Mouse (Mus musculus): ENCODE results near the gene Fads6.

Fads6 gene

DNA sequence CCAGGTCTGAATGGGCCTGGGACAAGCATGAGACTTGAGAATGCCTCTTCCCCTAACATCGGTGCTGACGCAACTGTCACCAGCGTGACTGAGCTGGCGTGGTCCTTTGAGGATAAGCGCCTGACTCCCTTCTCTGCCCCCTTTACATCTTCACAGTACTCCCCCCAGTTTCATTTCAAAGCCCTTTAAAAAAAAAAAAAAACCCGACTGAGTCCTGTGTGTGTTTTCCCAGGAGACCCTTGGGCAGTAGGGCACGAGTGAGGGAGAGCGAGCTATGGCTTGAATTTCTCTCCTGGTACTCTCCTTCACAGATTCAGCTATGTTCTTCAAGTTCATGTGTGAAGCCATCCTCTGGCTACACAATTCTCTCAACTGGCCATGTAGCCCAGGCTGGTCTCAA is 697 bp upstream of the Fads6 start:
- DNase-seq = no peak

- peak; percentile 53 for DNase-seq
Observed at GRCm38 (mm10) chr11:115296471-115297210, 822 bp downstream of the Fads6 start.

DNA sequence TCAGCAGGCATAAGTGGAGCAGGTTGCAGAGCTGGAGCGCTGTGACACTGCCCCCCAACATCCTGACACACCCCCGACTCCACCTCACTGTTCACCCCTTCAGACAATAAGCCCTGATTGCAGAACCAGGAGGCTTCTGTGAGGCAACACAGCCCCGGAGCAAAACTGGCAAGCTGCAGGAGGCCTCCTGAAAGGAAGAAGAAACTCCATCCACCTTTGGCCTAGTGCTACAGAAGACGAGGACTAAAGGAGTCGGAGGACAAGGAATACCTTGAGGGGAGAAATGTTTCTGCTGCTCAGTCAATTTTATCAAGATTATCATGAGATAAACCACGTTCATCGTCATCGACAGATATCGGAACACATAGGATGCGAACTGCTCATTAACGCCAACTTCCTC is 1.5 kb downstream of the Fads6 start:
- no peak for DNase-seq

GRCm38 (mm10) chr11:115292631-115293375 is 4.7 kb downstream of the Fads6 start:
- peak; percentile 57 for DNase-seq

- no peak for DNase-seq
Observed at GRCm38 (mm10) chr11:115291503-115291902, 6.0 kb downstream of the Fads6 start.

DNA sequence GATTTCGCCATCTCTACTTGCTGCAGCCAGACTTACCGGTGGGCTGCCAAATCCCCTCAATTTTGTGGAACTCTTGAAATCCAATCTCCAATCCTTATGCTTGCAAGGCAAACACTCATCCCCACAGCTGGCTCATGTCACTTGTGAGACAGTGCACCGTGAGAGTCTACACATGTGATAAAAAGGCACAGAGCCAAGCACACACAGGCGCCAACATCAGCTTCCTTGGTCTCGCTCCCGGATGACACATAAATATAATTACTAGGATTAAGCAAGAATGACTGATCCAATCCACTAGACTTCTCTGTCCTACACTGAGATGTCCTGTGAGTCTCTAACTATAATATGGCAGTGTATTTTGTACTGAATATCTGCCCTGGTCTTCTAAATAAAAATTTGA is 6.5 kb downstream of the Fads6 start:
- peak; percentile 66 for DNase-seq

GRCm38 (mm10) chr11:115290314-115290713 is 7.1 kb downstream of the Fads6 start:
- no peak for DNase-seq

- no peak for DNase-seq
Observed at GRCm38 (mm10) chr11:115289885-115290284, 7.6 kb downstream of the Fads6 start.

- DNase-seq = no peak
Observed at GRCm38 (mm10) chr11:115288305-115288704, 9.2 kb downstream of the Fads6 start.

DNA sequence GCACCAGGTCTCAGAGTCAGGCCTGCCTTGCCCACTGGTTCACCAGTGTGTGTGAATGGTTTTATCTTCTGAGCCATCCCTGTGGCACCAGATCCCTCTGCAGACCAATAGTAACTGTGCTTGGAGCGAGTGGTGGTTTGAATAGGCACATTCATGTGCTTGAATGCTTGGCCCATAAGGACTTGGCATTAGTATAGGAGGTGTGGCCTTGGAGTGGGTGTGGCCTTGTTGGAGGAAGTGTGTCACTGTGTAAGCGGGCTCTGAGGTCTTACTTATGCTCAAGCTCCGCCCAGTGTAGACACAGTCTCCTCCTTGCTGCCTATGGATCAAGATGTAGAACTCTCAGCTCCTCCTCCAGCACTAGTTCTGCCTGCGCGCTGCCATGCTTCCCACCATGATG is 10.1 kb downstream of the Fads6 start:
- DNase-seq = no peak

GRCm38 (mm10) chr11:115286201-115286993 is 11.1 kb downstream of the Fads6 start:
- no peak for DNase-seq

DNA sequence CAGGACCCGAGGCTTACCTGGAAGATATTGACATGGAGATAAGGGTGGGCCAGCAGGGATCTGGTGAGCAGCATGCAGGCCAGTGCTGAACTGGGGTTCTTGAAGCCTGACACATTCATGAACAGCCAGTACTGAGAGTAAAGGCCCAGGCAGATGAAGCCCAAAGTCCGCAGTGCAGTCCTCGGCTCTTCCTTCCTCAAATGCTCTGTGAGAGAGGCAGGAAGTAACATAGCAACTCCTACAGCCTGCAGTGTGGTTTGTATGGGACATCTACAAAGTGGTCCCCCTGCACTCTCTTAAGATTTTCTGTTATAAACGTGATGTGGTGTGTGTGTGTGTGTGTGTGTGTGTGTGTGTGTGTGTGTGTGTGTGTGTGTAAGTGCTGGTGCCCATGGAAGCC is 12.2 kb downstream of the Fads6 start:
- no peak for DNase-seq

- no peak for DNase-seq
Observed at GRCm38 (mm10) chr11:115283891-115284620, 13.4 kb downstream of the Fads6 start.

GRCm38 (mm10) chr11:115283486-115283765 is 14.0 kb downstream of the Fads6 start:
- no peak for DNase-seq

GRCm38 (mm10) chr11:115282723-115283485 is 14.6 kb downstream of the Fads6 start:
- no peak for DNase-seq

DNA sequence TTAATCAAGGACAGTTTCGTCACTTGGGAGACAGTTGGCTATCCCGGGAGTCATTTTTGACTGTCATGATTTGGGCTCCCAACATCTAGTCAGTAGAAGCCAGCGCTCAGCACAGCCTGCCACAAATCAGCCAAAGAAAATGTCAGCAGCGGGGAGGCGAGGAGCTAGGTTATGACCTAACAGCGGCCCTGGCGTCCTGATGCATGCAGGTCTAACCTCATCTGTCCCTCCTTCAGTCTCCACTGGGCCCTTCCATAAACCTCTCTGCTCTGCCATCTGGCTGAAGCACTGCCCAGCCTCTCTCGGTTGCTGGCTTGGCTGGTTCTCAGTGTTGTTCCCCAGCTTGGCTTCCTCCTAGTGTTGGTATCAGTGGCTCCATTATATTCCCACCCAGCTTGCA is 15.2 kb downstream of the Fads6 start:
- no peak for DNase-seq

- no peak for DNase-seq
Observed at GRCm38 (mm10) chr11:115279726-115280125, 17.7 kb downstream of the Fads6 start.

GRCm38 (mm10) chr11:115278176-115278575 is 19.3 kb downstream of the Fads6 start:
- no peak for DNase-seq

DNA sequence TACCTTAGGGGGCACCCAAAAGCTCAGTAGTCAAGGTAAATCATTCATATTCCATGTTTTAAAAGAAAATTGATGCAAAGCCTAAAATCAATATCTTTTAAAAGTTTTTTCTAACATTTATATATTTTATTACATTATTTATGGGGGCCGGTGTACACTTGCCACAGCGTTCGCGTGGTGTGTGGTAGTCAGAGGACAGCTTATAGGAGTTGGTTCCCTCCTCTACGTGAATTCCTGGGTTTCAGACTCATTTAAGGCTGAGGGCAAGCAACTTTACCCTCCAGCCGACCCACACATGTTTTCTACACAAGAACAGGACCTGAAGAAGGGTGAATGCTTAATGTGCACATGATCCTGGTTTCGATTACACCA is 19.9 kb downstream of the Fads6 start:
- DNase-seq = no peak

DNA sequence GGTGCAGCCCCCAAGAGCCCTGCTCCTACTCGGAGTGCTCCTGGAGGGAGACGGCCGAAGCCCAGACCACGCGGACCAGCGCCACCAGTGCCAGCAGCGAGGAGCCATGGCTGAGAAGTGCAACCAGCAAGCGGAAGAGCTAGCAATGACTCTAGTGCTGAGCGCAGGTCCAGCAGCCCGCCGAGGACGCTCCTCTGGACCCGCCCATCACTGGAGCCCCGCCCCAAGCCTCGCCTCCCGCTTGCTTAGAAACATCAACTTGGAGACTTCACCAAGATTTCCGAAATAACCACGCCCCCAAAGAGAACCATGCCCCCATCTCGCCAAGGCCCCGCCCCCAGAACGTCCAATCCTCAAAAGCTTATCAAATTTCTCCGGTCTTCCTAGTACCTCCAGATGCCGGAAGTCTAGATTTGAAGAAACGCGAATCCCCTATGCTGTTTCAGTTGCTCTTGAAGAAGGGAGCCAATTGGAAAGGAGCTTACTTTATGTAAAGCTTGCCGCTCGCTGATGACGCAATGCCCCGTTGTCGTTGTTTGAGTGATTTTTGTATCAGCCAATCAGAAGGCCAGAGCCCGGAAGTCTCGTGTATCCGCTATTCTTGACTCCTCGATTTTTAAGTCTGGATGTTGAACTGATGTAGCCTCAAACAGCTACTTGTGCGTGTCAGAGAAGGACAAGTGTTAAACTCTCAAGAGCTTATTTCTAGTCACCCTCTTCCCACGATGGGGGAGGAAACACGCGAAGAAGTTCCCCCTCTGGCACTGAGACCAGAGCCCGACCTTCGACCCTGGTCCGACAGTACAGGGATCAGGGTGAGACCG is 20.5 kb downstream of the Fads6 start, which contains the start of gene Fdxr:
TSS of gene Fdxr (minus strand) at position 271 of the 824 bp plus-strand sequence.
- peak; percentile 100 for DNase-seq

GRCm38 (mm10) chr11:115275954-115276353 is 21.5 kb downstream of the Fads6 start:
- DNase-seq = no peak
